Mouse (Mus musculus): ENCODE data around the gene Zc3h7a. TPM values are rescaled to one million over a fixed set of nuclear protein-coding genes. Genes with fewer than 3 reads are reported as not detected.

The Zc3h7a gene
- total RNA-seq, 4 experiments from 2014 or later: 51.9 to 75.8 (median 64.6) TPM

Small RNA genes lying within 50 kb of the gene (microRNA-seq; reads per million reads assigned to microRNA genes)
- gene Gm23935: 14.3 to 32.0 reads per million in 2 experiments

Other genes with a start within 250 kb of the Zc3h7a start
- 100 to 1,000 TPM; 174 to 204 (median 186) TPM for gene Snn, start 115.4 kb downstream of the Zc3h7a start, total RNA-seq (2022)
- gene Litaf, start 110.2 kb downstream of the Zc3h7a start, total RNA-seq (2022): 10 to 100 TPM; 18.7 to 24.5 (median 21.6) TPM
- gene Txndc11, start 41.7 kb downstream of the Zc3h7a start, total RNA-seq (2022): 10 to 100 TPM; 29.1 to 31.7 (median 30.0) TPM
- 10 to 100 TPM; 49.5 to 53.6 (median 51.3) TPM for gene Rsl1d1, start 26.9 kb upstream of the Zc3h7a start, total RNA-seq (2022)
- gene Gspt1, start 77.9 kb upstream of the Zc3h7a start, total RNA-seq (2022): 10 to 100 TPM; 80.6 to 86.1 (median 82.8) TPM
- under 1 TPM; 0.48 to 0.78 (median 0.53) TPM for gene Tnfrsf17, start 137.4 kb upstream of the Zc3h7a start, total RNA-seq (2022)
- gene Snx29, start 146.5 kb upstream of the Zc3h7a start, total RNA-seq (2022): 10 to 100 TPM; 25.0 to 29.6 (median 27.8) TPM

Data from left cerebral cortex, adult 8-10 months (tissue).